Mouse (Mus musculus): Measurements from ENCODE around the gene Olfr559. TPM values are rescaled to one million over a fixed set of nuclear protein-coding genes. Genes with fewer than 3 reads are reported as not detected.

The Olfr559 gene
- total and polyA plus RNA-seq, 3 experiments: not detected

- no peaks in the 10 kb centered on the region for H3K4me1 ChIP-seq (ENCODE audit: control insufficient read depth in 1 of 2, insufficient read depth in 2 of 2, low read length in 2 of 2)
- TF ChIP-seq POLR2AphosphoS5 (IDR thresholded peaks at IDR 0.05; ENCODE audit: borderline replicate concordance, low read depth, low read length) (no peak), RAD21 (IDR thresholded peaks at IDR 0.05; ENCODE audit: low read depth, low read length) (no peak), MXI1 (IDR thresholded peaks at IDR 0.05; ENCODE audit: low read depth, low read length) (no peak), TBP (IDR thresholded peaks at IDR 0.05; ENCODE audit: low read depth, low read length) (no peak), POLR2A (IDR thresholded peaks at IDR 0.05; ENCODE audit: control insufficient read depth in 1 of 2, insufficient read depth in 1 of 2, low read depth in 1 of 2, low read length in 2 of 2, poor library complexity in 1 of 2) (no peak), MYC (IDR thresholded peaks at IDR 0.05; ENCODE audit: low read depth, low read length) (no peak), MAX (IDR thresholded peaks at IDR 0.05; ENCODE audit: low read length) (no peak), ETS1 (IDR thresholded peaks at IDR 0.05; ENCODE audit: low read depth, low read length) (no peak), SIN3A (IDR thresholded peaks at IDR 0.05; ENCODE audit: low read length) (no peak), RCOR1 (IDR thresholded peaks at IDR 0.05; ENCODE audit: low read depth, low read length) (no peak), ELF1 (IDR thresholded peaks at IDR 0.05; ENCODE audit: low read depth, low read length) (no peak), USF2 (IDR thresholded peaks at IDR 0.05; ENCODE audit: borderline replicate concordance in 1 of 2, insufficient read depth in 1 of 2, low read depth in 1 of 2, low read length in 2 of 2) (no peak), JUND (IDR thresholded peaks at IDR 0.05; ENCODE audit: low read depth, low read length) (no peak), UBTF (IDR thresholded peaks at IDR 0.05; ENCODE audit: borderline replicate concordance, insufficient read depth, low read depth, low read length) (no peak), EP300 (IDR thresholded peaks at IDR 0.05; ENCODE audit: low read depth in 1 of 2, low read length in 2 of 2) (no peak), BHLHE40 (IDR thresholded peaks at IDR 0.05; ENCODE audit: borderline replicate concordance, low read depth, low read length) (no peak), MAZ (IDR thresholded peaks at IDR 0.05; ENCODE audit: low read depth, low read length) (no peak), NELFE (IDR thresholded peaks at IDR 0.05; ENCODE audit: low read depth, low read length) (no peak)
- no peak for DNase-seq (ENCODE audit: low read depth, low spot score)
- H3K9me3 ChIP-seq (replicated peaks; ENCODE audit: insufficient read depth, low read length): no peaks in the 10 kb centered on the region
- H3K79me2 ChIP-seq (ENCODE audit: control insufficient read depth, insufficient read depth, low read length, poor library complexity): no peaks in the 10 kb centered on the region
- no peak overlapping the region for H3K4me3 ChIP-seq (ENCODE audit: control insufficient read depth in 1 of 2, insufficient read depth in 1 of 2, low read depth in 2 of 2, low read length in 2 of 2)
- no peak overlapping the region for H3K9ac ChIP-seq (ENCODE audit: control insufficient read depth, low read depth, low read length, poor library complexity, severe bottlenecking)
- no peaks in the 10 kb centered on the region; a peak in 1 of 4 replicates for H3K27me3 ChIP-seq (ENCODE audit: control insufficient read depth in 1 of 2, insufficient read depth in 2 of 2, low read length in 2 of 2)
- no peak overlapping the region for H3K27ac ChIP-seq (ENCODE audit: control insufficient read depth, low read depth, low read length)
- no peaks in the 10 kb centered on the region for H3K36me3 ChIP-seq (ENCODE audit: control insufficient read depth in 1 of 2, insufficient read depth in 2 of 2, low read length in 2 of 2)
These were observed 45.4 kb downstream of the Olfr559 start for GRCm38 (mm10) chr7:102681916-102682315.

GRCm38 (mm10) chr7:102676225-102676624 lies 51.1 kb downstream of the Olfr559 start:
- Histone ChIP-seq H3K4me1 (ENCODE audit: control insufficient read depth in 1 of 2, insufficient read depth in 2 of 2, low read length in 2 of 2) (no peaks in the 10 kb centered on the region), H3K9me3 (replicated peaks; ENCODE audit: insufficient read depth, low read length) (no peaks in the 10 kb centered on the region), H3K79me2 (ENCODE audit: control insufficient read depth, insufficient read depth, low read length, poor library complexity) (no peaks in the 10 kb centered on the region), H3K36me3 (ENCODE audit: control insufficient read depth in 1 of 2, insufficient read depth in 2 of 2, low read length in 2 of 2) (no peaks in the 10 kb centered on the region), H3K27me3 (ENCODE audit: control insufficient read depth in 1 of 2, insufficient read depth in 2 of 2, low read length in 2 of 2) (no peaks in the 10 kb centered on the region; a peak in 1 of 4 replicates), H3K27ac (ENCODE audit: control insufficient read depth, low read depth, low read length) (no peak overlapping the region), H3K9ac (ENCODE audit: control insufficient read depth, low read depth, low read length, poor library complexity, severe bottlenecking) (no peak overlapping the region), H3K4me3 (ENCODE audit: control insufficient read depth in 1 of 2, insufficient read depth in 1 of 2, low read depth in 2 of 2, low read length in 2 of 2) (no peak overlapping the region)
- no peak for TF ChIP-seq POLR2AphosphoS5 (IDR thresholded peaks at IDR 0.05; ENCODE audit: borderline replicate concordance, low read depth, low read length)
- no peak for DNase-seq (ENCODE audit: low read depth, low spot score)

Other genes with a start within 250 kb of the Olfr559 start
Only the 30 nearest of the 33 such genes appear.
- gene Olfr545, start 227.9 kb downstream of the Olfr559 start, total RNA-seq (2012; rRNA removed): 0.12 TPM in 1 of 2 replicates, not detected in the other
- under 1 TPM in 1 of 2 experiments, not detected in 1; 0.25 TPM for gene Olfr545, start 227.9 kb downstream of the Olfr559 start, polyA plus RNA-seq (2012; ENCODE audit: insufficient read depth in 1 of 2, insufficient read length in 2 of 2, low read depth in 1 of 2, low replicate concordance in 2 of 2, missing spikeins in 1 of 2)
- not detected in 2 replicates for gene Olfr547, start 192.7 kb downstream of the Olfr559 start, total RNA-seq (2012; rRNA removed)
- gene Olfr547, start 192.7 kb downstream of the Olfr559 start, polyA plus RNA-seq (2012; ENCODE audit: insufficient read depth in 1 of 2, insufficient read length in 2 of 2, low read depth in 1 of 2, low replicate concordance in 2 of 2, missing spikeins in 1 of 2): not detected
- not detected in 2 replicates for gene Olfr548-ps1, start 186.6 kb downstream of the Olfr559 start, total RNA-seq (2012; rRNA removed)
- gene Olfr548-ps1, start 186.6 kb downstream of the Olfr559 start, polyA plus RNA-seq (2012; ENCODE audit: insufficient read depth in 1 of 2, insufficient read length in 2 of 2, low read depth in 1 of 2, low replicate concordance in 2 of 2, missing spikeins in 1 of 2): not detected
- not detected in 2 replicates for gene Olfr549, start 177.6 kb downstream of the Olfr559 start, total RNA-seq (2012; rRNA removed)
- gene Olfr549, start 177.6 kb downstream of the Olfr559 start, polyA plus RNA-seq (2012; ENCODE audit: insufficient read depth in 1 of 2, insufficient read length in 2 of 2, low read depth in 1 of 2, low replicate concordance in 2 of 2, missing spikeins in 1 of 2): not detected
- 1.3 and 3.3 TPM in 2 replicates for gene Trim21, start 162.0 kb downstream of the Olfr559 start, total RNA-seq (2012; rRNA removed)
- gene Trim21, start 162.0 kb downstream of the Olfr559 start, polyA plus RNA-seq (2012; ENCODE audit: insufficient read depth in 1 of 2, insufficient read length in 2 of 2, low read depth in 1 of 2, low replicate concordance in 2 of 2, missing spikeins in 1 of 2): 1 to 10 TPM in 1 of 2 experiments, not detected in 1; 2.8 TPM
- gene Olfr550, start 156.0 kb downstream of the Olfr559 start, total RNA-seq (2012; rRNA removed): not detected in 2 replicates
- not detected for gene Olfr550, start 156.0 kb downstream of the Olfr559 start, polyA plus RNA-seq (2012; ENCODE audit: insufficient read depth in 1 of 2, insufficient read length in 2 of 2, low read depth in 1 of 2, low replicate concordance in 2 of 2, missing spikeins in 1 of 2)
- gene Olfr551, start 135.6 kb downstream of the Olfr559 start, total RNA-seq (2012; rRNA removed): not detected in 2 replicates
- gene Olfr551, start 135.6 kb downstream of the Olfr559 start, polyA plus RNA-seq (2012; ENCODE audit: insufficient read depth in 1 of 2, insufficient read length in 2 of 2, low read depth in 1 of 2, low replicate concordance in 2 of 2, missing spikeins in 1 of 2): not detected
- not detected in 2 replicates for gene Olfr552, start 129.7 kb downstream of the Olfr559 start, total RNA-seq (2012; rRNA removed)
- gene Olfr552, start 129.7 kb downstream of the Olfr559 start, polyA plus RNA-seq (2012; ENCODE audit: insufficient read depth in 1 of 2, insufficient read length in 2 of 2, low read depth in 1 of 2, low replicate concordance in 2 of 2, missing spikeins in 1 of 2): not detected
- gene Olfr553, start 109.3 kb downstream of the Olfr559 start, total RNA-seq (2012; rRNA removed): not detected in 2 replicates
- gene Olfr553, start 109.3 kb downstream of the Olfr559 start, polyA plus RNA-seq (2012; ENCODE audit: insufficient read depth in 1 of 2, insufficient read length in 2 of 2, low read depth in 1 of 2, low replicate concordance in 2 of 2, missing spikeins in 1 of 2): not detected
- gene Olfr554, start 89.1 kb downstream of the Olfr559 start, total RNA-seq (2012; rRNA removed): not detected in 2 replicates
- gene Olfr554, start 89.1 kb downstream of the Olfr559 start, polyA plus RNA-seq (2012; ENCODE audit: insufficient read depth in 1 of 2, insufficient read length in 2 of 2, low read depth in 1 of 2, low replicate concordance in 2 of 2, missing spikeins in 1 of 2): not detected
- gene Olfr555, start 68.7 kb downstream of the Olfr559 start, total RNA-seq (2012; rRNA removed): not detected in 2 replicates
- not detected for gene Olfr555, start 68.7 kb downstream of the Olfr559 start, polyA plus RNA-seq (2012; ENCODE audit: insufficient read depth in 1 of 2, insufficient read length in 2 of 2, low read depth in 1 of 2, low replicate concordance in 2 of 2, missing spikeins in 1 of 2)
- not detected in 2 replicates for gene Olfr556, start 62.6 kb downstream of the Olfr559 start, total RNA-seq (2012; rRNA removed)
- gene Olfr556, start 62.6 kb downstream of the Olfr559 start, polyA plus RNA-seq (2012; ENCODE audit: insufficient read depth in 1 of 2, insufficient read length in 2 of 2, low read depth in 1 of 2, low replicate concordance in 2 of 2, missing spikeins in 1 of 2): not detected
- gene Trim68, start 40.2 kb downstream of the Olfr559 start, total RNA-seq (2012; rRNA removed): not detected in 2 replicates
- gene Trim68, start 40.2 kb downstream of the Olfr559 start, polyA plus RNA-seq (2012; ENCODE audit: insufficient read depth in 1 of 2, insufficient read length in 2 of 2, low read depth in 1 of 2, low replicate concordance in 2 of 2, missing spikeins in 1 of 2): not detected
- gene Olfr557, start 31.6 kb downstream of the Olfr559 start, total RNA-seq (2012; rRNA removed): not detected in 2 replicates
- gene Olfr557, start 31.6 kb downstream of the Olfr559 start, polyA plus RNA-seq (2012; ENCODE audit: insufficient read depth in 1 of 2, insufficient read length in 2 of 2, low read depth in 1 of 2, low replicate concordance in 2 of 2, missing spikeins in 1 of 2): not detected
- gene Olfr558, start 25.3 kb downstream of the Olfr559 start, total RNA-seq (2012; rRNA removed): not detected in 2 replicates
- not detected for gene Olfr558, start 25.3 kb downstream of the Olfr559 start, polyA plus RNA-seq (2012; ENCODE audit: insufficient read depth in 1 of 2, insufficient read length in 2 of 2, low read depth in 1 of 2, low replicate concordance in 2 of 2, missing spikeins in 1 of 2)
- not detected in 2 replicates for gene Olfr33, start 8.4 kb downstream of the Olfr559 start, total RNA-seq (2012; rRNA removed)
- gene Olfr33, start 8.4 kb downstream of the Olfr559 start, polyA plus RNA-seq (2012; ENCODE audit: insufficient read depth in 1 of 2, insufficient read length in 2 of 2, low read depth in 1 of 2, low replicate concordance in 2 of 2, missing spikeins in 1 of 2): not detected
- gene Olfr560, start 31.9 kb upstream of the Olfr559 start, total RNA-seq (2012; rRNA removed): not detected in 2 replicates
- not detected for gene Olfr560, start 31.9 kb upstream of the Olfr559 start, polyA plus RNA-seq (2012; ENCODE audit: insufficient read depth in 1 of 2, insufficient read length in 2 of 2, low read depth in 1 of 2, low replicate concordance in 2 of 2, missing spikeins in 1 of 2)
- gene Olfr78, start 32.0 kb upstream of the Olfr559 start, total RNA-seq (2012; rRNA removed): not detected in 2 replicates
- gene Olfr78, start 32.0 kb upstream of the Olfr559 start, polyA plus RNA-seq (2012; ENCODE audit: insufficient read depth in 1 of 2, insufficient read length in 2 of 2, low read depth in 1 of 2, low replicate concordance in 2 of 2, missing spikeins in 1 of 2): not detected
- not detected in 2 replicates for gene Olfr561, start 43.7 kb upstream of the Olfr559 start, total RNA-seq (2012; rRNA removed)
- not detected for gene Olfr561, start 43.7 kb upstream of the Olfr559 start, polyA plus RNA-seq (2012; ENCODE audit: insufficient read depth in 1 of 2, insufficient read length in 2 of 2, low read depth in 1 of 2, low replicate concordance in 2 of 2, missing spikeins in 1 of 2)
- gene Olfr564, start 76.0 kb upstream of the Olfr559 start, total RNA-seq (2012; rRNA removed): not detected in 2 replicates
- not detected for gene Olfr564, start 76.0 kb upstream of the Olfr559 start, polyA plus RNA-seq (2012; ENCODE audit: insufficient read depth in 1 of 2, insufficient read length in 2 of 2, low read depth in 1 of 2, low replicate concordance in 2 of 2, missing spikeins in 1 of 2)
- gene Olfr566, start 131.3 kb upstream of the Olfr559 start, total RNA-seq (2012; rRNA removed): not detected in 2 replicates
- not detected for gene Olfr566, start 131.3 kb upstream of the Olfr559 start, polyA plus RNA-seq (2012; ENCODE audit: insufficient read depth in 1 of 2, insufficient read length in 2 of 2, low read depth in 1 of 2, low replicate concordance in 2 of 2, missing spikeins in 1 of 2)
- not detected in 2 replicates for gene Olfr568, start 149.6 kb upstream of the Olfr559 start, total RNA-seq (2012; rRNA removed)
- gene Olfr568, start 149.6 kb upstream of the Olfr559 start, polyA plus RNA-seq (2012; ENCODE audit: insufficient read depth in 1 of 2, insufficient read length in 2 of 2, low read depth in 1 of 2, low replicate concordance in 2 of 2, missing spikeins in 1 of 2): not detected
- not detected in 2 replicates for gene Olfr569, start 163.4 kb upstream of the Olfr559 start, total RNA-seq (2012; rRNA removed)
- not detected for gene Olfr569, start 163.4 kb upstream of the Olfr559 start, polyA plus RNA-seq (2012; ENCODE audit: insufficient read depth in 1 of 2, insufficient read length in 2 of 2, low read depth in 1 of 2, low replicate concordance in 2 of 2, missing spikeins in 1 of 2)
- not detected in 2 replicates for gene Olfr570, start 167.1 kb upstream of the Olfr559 start, total RNA-seq (2012; rRNA removed)
- not detected for gene Olfr570, start 167.1 kb upstream of the Olfr559 start, polyA plus RNA-seq (2012; ENCODE audit: insufficient read depth in 1 of 2, insufficient read length in 2 of 2, low read depth in 1 of 2, low replicate concordance in 2 of 2, missing spikeins in 1 of 2)
- gene Olfr571, start 190.0 kb upstream of the Olfr559 start, total RNA-seq (2012; rRNA removed): not detected in 2 replicates
- gene Olfr571, start 190.0 kb upstream of the Olfr559 start, polyA plus RNA-seq (2012; ENCODE audit: insufficient read depth in 1 of 2, insufficient read length in 2 of 2, low read depth in 1 of 2, low replicate concordance in 2 of 2, missing spikeins in 1 of 2): not detected
- gene Olfr572, start 196.9 kb upstream of the Olfr559 start, total RNA-seq (2012; rRNA removed): not detected in 2 replicates
- gene Olfr572, start 196.9 kb upstream of the Olfr559 start, polyA plus RNA-seq (2012; ENCODE audit: insufficient read depth in 1 of 2, insufficient read length in 2 of 2, low read depth in 1 of 2, low replicate concordance in 2 of 2, missing spikeins in 1 of 2): not detected
- not detected in 2 replicates for gene Olfr573-ps1, start 215.1 kb upstream of the Olfr559 start, total RNA-seq (2012; rRNA removed)
- gene Olfr573-ps1, start 215.1 kb upstream of the Olfr559 start, polyA plus RNA-seq (2012; ENCODE audit: insufficient read depth in 1 of 2, insufficient read length in 2 of 2, low read depth in 1 of 2, low replicate concordance in 2 of 2, missing spikeins in 1 of 2): not detected
- gene Olfr574, start 221.0 kb upstream of the Olfr559 start, total RNA-seq (2012; rRNA removed): not detected in 2 replicates
- not detected for gene Olfr574, start 221.0 kb upstream of the Olfr559 start, polyA plus RNA-seq (2012; ENCODE audit: insufficient read depth in 1 of 2, insufficient read length in 2 of 2, low read depth in 1 of 2, low replicate concordance in 2 of 2, missing spikeins in 1 of 2)
- not detected in 2 replicates for gene Olfr575, start 231.3 kb upstream of the Olfr559 start, total RNA-seq (2012; rRNA removed)
- not detected for gene Olfr575, start 231.3 kb upstream of the Olfr559 start, polyA plus RNA-seq (2012; ENCODE audit: insufficient read depth in 1 of 2, insufficient read length in 2 of 2, low read depth in 1 of 2, low replicate concordance in 2 of 2, missing spikeins in 1 of 2)
- gene Olfr576, start 235.2 kb upstream of the Olfr559 start, total RNA-seq (2012; rRNA removed): not detected in 2 replicates
- gene Olfr576, start 235.2 kb upstream of the Olfr559 start, polyA plus RNA-seq (2012; ENCODE audit: insufficient read depth in 1 of 2, insufficient read length in 2 of 2, low read depth in 1 of 2, low replicate concordance in 2 of 2, missing spikeins in 1 of 2): not detected

Measured in MEL (cell line).